Mouse (Mus musculus): ENCODE measurements around the gene Dcdc2b.

GRCm38 (mm10) chr4:129575171-129575844, 38.7 kb downstream of the Dcdc2b start:
- TF ChIP-seq CTCF (IDR thresholded peaks at IDR 0.05) (no peak), POLR2A (IDR thresholded peaks at IDR 0.05; ENCODE audit: insufficient read depth, low read depth, low read length) (no peak), EP300 (IDR thresholded peaks at IDR 0.05; ENCODE audit: insufficient read depth, low read depth, low read length) (no peak)

Data from heart, adult 2 months (tissue).